Mouse (Mus musculus): ENCODE measurements at regions not wholly inside any gene's neighbourhood (a gene's known extent, or its start where the extent isn't known, plus 50 kb on each side); places are given as distances from the start of the nearest gene placed in this dataset.
A peak's percentile ranks its signal among the peaks of the same experiment; 100 is the strongest.
"Not testable (repeated sequence)": the region's sequence is repeated elsewhere in the genome, so short reads cannot be mapped to it uniquely, and the experiment has no call there.

DNA sequence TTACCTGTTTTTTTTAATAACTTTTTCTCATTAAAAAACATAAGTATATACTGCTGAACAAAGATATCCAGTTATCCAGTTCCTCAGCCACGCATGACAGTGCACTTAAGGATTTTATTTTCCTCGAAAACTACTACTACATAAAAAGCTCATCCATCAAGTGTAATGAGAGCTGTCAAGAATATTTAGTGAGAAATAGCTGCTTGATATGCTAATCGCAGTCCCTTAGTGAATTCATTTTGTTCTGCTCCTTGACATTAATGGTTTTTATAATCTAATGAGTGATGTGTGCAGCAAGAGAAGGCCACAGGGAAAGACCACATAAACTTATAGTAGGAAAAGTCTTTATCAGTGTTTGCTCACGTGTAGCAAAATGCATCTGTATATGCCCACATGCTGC lies 754.0 kb upstream of the Slc39a10 start:
- no peak for ATAC-seq (ENCODE audit: low TSS enrichment)

DNA sequence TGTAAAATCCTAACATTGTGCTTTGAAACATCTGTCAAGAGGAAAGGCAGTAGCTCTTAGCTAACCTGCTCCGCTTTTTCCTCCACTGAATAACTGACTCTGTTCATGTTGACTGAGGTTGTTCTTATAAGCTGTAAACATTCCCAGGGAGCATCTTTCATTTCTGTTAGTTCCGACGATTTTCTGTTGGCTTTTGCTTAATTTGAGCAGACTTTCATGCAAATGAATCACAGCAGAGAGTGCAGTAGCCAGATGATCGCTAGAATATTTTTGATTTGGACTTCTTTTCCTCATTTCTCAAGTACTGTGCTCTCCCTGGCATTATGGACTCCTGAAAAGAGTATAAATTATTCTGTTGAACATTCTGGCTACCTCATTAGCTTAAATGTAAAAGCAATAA lies 713.9 kb upstream of the Slc39a10 start:
- peak; percentile 57 for ATAC-seq (ENCODE audit: low TSS enrichment)

DNA sequence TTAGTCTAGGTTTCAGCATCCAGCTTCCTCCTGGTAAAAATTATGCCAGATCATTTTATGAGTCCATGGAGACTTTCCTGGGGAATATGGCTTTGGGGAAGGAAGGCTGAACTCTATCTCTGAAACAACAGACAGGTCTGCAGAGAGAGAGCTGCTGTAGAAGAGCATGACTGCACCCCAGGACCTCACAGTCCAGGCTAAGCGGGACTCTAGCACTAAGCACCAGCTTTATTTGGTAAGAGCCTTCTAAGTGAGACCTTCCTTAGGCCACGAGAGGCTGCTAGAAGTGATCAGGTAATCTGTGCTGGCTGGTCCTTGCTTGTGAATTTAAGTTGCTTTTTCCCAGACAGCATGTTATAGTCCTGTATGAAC lies 711.3 kb upstream of the Slc39a10 start:
- no peak for ATAC-seq (ENCODE audit: low TSS enrichment)

DNA sequence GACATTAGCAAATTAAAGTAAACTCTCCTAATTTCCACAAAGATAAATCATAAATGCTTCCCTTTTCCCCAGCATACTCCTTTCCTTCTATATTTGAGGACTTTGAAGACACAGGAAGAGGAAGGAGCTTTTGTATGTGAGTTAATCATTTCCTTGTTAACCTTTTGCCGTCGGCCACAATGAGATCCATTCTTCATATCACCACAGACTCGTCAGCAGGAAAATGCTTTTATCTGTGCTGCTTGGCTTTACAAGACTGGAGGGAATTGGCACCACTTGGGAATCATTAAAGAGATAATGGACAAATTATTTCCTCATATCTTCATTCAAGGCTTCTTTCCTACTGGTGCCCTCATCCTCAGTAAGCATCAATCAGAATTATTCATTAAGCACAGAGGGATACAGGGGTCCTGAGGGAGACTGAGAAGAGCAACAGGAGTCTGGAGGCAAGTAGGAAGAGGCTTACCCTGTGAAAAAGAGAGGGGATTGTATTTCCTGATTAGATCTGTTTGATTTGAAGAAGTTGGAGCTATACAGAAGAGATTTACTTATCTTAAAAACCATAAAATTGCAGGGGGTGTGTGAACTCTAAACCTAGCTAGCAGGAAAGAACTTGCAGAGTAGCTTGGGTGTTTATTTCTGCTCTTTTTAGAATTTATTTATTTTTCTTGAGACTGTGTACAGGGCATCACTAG lies 710.8 kb upstream of the Slc39a10 start:
- no peak for ATAC-seq (ENCODE audit: low TSS enrichment)

DNA sequence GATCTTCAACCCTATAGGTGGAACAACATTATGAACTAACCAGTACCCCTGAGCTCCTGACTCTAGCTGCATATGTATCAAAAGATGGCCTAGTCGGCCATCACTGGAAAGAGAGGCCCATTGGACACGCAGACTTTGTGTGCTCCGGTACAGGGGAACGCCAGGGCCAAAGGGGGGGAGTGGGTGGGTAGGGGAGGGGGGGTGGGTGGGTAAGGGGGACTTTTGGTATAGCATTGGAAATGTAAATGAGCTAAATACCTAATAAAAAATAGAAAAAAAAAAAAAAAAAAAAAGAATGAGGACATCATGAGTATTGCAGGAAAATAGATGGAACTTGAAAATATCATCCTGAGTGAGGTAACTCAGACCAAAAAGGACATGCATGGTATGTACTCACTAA lies 701.0 kb upstream of the Slc39a10 start:
- not testable (repeated sequence) for ATAC-seq (ENCODE audit: low TSS enrichment)

DNA sequence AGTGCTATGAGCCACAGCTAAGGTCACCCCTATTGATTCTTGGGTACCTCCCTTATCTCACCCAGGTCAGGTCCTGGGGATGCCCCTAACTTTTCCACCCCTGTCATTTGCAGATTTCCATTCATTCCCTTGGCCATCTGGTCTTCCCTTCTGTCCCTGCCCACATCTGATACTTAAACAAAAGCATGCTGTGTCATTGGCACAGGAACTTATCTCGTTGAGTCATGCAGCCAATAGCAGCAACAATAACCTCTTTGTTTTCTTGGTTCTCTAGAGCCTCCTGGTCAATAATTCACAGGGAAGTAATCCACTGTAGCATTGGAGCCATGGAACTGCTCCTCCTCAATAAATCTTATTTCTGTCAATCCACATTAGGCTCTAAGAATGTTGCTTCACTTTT lies 653.0 kb upstream of the Slc39a10 start:
- ATAC-seq (ENCODE audit: low TSS enrichment): no peak

DNA sequence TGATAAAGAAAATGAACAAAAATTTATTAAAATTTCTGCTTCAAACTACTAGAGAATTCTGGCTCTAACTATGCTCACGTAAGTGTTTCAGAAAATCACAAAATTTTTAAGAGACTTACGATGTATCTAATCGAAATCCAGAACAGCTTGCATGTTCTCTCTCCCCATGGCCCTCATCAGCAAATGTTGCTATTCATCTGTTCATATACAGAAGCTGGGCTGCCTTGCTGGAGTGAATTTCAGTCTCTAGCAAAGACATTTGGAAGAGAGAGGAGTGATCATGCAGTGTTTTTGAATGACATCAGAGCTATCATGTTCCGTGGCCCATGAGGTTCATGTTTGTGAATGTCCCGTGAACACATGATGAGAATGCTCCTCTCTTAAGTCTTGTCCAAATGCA lies 618.8 kb upstream of the Slc39a10 start:
- no peak for ATAC-seq (ENCODE audit: low TSS enrichment)

DNA sequence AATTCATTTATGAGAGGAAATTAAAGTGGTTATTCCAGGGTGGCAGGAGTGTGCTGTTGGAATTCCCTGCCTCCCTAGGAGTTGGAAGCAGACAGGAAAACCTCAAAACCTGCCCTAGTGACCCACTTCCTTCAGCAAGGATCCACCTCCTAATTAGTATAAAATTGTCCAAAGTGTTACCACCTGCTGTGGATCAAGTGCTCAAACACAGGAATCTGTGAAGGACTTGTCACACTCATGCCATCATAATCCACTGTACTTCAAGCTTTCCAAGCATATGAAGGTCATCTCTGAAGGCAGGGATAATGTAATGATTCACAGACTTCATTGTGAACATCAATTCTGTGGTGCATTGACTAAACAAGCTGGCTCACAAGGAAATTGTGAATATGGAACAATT lies 615.1 kb upstream of the Slc39a10 start:
- ATAC-seq (ENCODE audit: low TSS enrichment): no peak

DNA sequence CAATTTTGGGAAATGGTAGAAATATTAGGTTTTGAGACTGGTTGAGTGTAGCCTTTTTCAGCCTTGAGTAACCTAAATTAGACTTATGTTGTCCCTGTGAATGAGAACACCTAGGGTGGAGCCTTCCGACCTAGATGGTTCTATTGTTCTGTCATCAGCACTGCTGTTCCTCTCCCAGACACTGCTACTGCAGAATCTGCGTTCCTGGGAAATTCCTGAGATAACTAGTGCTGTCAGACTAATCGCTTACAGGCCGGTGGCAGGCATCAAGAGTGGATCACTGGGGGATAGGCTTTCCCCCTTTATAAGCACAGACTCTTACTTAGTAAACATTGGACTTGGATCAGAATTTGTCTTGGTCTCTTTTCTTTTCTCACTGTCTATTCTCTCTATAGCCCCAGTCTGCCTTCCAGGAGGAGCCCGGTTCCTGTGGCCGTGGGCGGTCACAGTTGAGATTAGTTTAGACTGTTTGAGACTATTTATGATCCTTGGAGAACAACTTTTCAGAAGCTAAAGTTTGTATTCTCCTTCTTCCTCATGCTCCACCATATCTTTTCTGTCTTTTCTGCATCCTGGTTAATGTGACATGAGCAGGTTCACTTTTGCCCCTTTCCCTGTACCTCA lies 596.0 kb upstream of the Slc39a10 start:
- peak; percentile 91 for ATAC-seq (ENCODE audit: low TSS enrichment)

DNA sequence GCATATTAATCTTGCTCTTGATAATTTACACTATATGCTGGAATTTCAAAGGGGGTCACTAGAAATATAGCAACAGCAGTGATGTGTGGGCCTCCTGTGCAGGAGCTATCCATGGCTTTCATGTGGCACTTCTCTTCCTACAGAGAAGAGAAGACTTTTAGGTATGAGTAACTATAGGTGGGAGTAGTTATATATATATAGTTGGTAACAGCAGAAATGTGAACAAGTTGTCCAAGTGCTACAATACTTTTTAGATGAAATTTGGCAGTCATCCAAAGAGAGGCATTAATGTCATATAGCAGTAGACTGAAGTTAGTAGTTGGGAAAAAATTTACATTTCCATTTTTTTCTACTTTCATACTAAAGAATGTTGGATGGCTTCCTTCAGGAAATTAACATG lies 593.4 kb upstream of the Slc39a10 start:
- peak; percentile 95 for ATAC-seq (ENCODE audit: low TSS enrichment)

DNA sequence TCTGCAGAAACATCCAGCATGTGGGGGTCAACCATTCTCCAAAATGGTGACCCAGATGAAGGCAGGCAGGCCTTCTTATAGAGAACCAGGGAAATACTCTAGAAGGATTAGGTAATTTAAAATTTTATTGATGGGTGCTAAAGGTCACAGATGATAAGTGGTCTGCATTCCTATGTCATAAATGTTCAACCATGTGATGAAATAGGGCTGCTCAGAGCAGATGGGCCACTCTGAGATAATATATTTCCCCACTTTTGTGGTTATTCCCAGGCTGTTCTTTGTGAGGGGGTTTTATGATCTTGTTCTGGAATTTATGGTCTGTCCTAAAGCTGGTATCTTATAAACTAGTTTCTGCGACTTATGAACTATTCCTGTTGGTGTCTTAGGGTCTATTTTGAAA lies 586.4 kb upstream of the Slc39a10 start:
- no peak for ATAC-seq (ENCODE audit: low TSS enrichment)

DNA sequence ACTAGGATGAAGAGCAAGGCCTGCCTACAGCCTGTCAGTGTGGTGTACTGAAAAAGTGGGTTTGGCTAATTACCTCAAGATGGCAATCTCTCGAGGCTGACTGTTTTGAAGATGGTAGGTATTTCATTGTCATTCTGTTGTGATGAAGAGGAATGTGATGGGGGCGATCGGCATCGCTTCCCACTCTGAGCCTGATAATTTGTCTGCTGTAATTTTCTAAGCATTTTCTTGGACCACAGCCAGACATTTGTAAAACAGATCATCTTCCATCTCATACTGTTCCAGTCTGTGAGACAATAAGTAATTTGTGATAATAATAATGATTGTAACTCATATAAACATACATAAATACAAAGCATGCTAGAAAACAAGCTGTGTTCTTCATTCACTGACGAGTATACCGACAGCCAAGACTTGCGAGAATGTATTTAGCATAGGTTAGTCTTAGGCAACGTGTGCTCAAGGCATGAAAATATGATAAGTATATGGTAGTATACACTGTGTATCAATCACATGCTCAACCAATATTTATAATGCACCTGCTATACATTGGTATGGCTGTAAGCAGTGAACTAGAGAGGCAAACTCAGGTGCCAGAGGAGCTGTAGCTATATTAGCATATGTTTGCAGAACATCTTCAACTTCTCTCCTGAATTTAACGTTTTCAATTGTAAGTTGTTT lies 574.1 kb upstream of the Slc39a10 start:
- ATAC-seq (ENCODE audit: low TSS enrichment): no peak

DNA sequence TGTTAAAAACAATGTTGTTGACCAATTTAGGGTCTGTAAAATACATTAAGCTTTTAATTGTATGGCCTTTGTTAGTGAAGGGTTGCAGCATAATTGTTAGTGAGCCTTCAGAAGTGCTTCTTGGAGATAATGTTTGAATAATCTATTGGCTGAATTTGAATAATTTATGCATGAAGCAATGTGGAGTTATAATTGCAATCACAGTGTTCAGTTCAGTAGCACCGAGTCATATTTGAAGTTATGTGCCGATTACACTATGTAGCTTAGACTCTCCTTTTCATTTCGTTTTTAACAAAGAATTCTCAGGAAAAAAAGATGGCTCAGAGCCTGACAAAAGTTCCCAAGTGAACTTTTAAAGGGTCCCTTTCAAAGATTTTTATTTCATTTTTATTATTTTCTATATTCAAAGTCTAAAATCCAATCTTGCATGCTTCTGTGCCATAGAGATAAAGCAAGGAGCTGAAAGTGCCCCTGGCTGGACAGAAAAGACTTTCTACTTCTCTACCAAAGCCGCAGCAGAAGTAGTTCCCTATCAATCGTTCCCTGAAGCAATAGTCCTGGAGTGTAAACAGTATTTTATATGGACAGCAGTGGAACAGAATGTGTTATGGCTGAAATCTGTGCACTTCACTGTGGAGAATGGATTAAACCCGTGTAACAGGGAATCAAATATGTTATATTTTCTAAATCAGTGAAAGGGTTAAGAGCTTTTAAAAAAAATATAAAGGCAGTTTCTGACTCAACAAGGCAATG lies 556.3 kb upstream of the Slc39a10 start:
- ATAC-seq (ENCODE audit: low TSS enrichment): no peak

DNA sequence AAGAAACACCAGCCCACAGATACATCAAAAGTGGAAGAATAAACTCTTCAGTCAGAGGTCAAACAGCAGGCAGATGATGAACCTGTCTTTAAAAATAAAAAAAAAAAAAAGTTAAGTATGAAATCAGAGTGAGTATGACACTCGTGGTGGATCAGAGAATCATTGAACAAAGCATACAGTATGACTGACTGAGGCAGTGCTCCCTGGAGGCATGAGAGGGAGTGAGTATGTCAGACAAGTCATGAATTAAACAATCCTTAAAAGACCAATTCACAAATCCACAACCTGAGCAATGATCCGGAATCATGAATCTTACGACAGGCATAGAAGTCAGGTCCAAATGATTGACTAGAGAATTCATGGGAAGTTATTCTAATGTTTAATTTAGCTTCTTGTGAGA lies 555.4 kb upstream of the Slc39a10 start:
- ATAC-seq (ENCODE audit: low TSS enrichment): no peak

DNA sequence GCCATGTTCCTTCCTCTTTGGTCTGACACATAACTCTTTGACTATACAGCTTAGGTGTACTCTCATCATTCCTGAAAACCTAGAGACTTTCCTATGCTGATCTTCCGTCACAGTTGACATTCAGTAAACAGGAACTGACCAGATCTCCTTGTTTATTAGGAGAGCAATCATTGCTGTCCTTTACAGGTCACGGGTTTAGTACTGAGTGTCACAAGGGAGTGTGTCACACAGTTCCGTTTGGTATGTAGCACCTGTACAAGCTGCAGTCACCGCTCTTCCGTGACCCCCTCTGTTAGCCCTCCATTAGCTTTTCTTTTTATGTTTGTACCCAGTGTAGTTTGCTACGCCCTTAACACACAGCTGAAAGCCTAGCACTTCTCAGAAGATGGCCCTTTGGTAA lies 553.4 kb upstream of the Slc39a10 start:
- no peak for ATAC-seq (ENCODE audit: low TSS enrichment)

DNA sequence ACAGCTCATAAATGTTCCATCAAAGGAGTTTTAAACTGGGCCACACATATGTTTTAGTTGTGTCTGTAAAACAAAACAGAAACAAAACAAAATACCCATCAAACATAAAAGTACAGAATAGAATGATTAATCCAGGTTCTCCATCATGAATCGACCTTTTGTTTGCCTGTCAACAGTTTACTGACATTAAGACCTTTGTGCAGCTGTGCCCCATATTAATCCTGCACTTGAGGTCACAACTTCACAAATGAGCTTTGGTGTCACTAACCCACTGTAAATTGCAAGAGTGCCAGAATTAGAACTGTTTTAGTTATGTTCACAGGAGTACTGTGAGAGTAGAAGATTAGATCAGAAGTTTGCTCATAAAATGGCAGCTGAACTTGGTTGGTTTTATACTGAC lies 540.2 kb upstream of the Slc39a10 start:
- no peak for ATAC-seq (ENCODE audit: low TSS enrichment)

DNA sequence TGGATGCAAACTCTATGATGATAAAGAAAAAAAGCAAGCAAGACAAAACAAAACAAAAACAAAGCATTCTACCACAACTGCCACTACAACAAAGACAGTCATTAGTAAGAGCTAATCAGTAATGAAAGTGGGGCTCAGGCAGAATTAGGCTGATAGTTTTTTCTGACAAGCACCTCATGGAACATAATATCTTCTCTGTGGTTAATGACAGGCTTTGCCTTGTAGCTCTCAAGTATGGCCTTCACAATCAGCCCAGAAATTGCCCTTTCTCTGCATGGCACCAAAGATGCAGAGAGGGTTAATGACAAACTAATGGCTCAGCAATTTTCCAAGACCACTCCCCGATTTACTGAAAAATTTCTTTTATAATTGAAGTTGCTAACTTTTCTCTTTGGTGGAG lies 512.5 kb upstream of the Slc39a10 start:
- no peak for ATAC-seq (ENCODE audit: low TSS enrichment)

DNA sequence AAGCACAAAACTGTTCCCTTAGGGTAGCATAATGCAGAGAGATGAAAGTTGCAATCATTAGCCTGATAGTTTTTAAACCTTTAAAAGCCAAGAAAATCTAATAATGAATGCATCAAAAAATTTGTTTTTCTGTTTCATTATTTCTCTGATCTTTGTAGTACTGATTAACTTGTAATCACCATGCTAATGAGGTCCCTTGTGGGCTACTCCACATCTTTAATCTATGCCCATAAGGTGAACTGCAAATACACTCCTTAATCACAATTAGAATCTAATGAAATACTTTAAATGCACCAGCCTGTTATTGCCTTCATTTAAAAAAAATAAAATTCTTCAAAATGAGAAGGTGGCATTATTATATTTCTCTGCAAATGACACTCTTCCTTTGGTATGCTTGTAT lies 493.9 kb upstream of the Slc39a10 start:
- no peak for ATAC-seq (ENCODE audit: low TSS enrichment)

DNA sequence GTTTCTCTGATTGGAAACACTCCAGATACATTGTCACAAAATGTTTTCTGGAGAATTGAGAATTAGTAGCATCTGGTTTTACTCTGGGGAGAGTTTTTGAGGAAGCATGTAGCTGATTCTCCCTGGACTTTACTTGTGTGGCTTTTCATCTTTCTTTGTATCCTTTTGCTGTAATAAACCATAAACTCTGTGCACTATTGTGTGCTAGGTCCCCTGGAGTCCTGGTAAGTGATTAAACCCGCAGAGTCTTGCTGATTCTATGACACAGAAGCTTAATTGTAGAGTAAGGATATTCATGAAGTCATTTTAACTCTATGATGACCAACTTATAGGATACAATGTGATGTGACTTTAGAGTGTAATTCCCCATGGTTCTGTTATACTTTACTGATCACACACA lies 486.1 kb upstream of the Slc39a10 start:
- no peak for ATAC-seq (ENCODE audit: low TSS enrichment)

DNA sequence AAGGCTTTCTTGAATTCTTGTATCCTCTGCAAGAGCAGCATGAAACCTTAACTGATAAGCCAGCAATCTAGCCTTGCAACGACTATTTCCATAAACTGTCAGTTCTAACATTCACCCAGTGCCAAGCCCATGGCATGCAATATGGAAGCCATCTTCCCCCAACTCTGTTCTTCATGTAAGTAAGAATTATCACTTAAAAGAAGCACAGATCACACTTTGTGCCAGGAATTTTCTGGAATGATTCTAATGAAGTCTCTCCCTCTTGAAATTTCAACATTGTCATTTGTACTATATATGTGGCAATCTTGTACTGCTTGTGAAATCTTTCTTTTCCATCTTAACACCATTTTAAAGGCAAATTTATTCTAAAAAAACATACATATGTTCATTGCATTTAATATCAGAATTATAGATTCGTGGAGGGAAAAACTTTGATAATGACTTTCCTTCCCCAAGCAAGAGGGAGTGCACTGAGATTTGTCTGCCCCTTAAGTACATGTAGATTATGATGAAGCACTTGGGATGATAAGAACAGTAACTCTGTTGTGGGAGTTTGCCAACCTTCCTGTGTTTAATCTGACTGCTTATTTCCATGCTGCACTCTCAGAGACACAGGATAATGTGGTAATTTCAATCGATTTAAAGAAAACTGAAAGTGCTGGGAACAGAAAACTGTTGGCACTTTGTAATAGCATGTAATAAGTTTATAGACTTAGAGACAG lies 447.2 kb upstream of the Slc39a10 start:
- ATAC-seq (ENCODE audit: low TSS enrichment): no peak

DNA sequence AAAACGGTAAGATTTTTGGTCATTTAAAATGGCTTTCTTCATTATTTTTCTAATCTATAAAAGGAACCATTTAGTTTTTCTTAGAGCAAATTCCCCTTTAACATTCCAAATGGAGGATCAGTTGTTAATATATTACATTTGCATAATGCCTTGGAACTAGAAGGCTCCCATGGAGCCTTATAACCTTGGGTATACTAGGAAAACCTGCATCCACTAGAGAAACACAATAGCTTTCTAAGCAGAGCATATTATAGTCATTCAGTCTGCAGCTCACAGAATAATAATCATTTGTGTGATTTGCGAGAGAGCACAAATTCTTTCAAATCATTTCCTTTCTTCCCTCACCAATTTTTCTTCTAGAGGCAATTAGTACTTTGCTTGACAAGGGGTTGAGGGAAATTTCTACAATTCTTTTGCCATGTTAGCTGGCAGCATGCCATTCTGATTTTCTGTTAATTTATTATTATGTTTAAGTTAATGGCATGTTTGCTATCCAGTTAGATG lies 418.0 kb upstream of the Slc39a10 start:
- ATAC-seq (ENCODE audit: low TSS enrichment): no peak

DNA sequence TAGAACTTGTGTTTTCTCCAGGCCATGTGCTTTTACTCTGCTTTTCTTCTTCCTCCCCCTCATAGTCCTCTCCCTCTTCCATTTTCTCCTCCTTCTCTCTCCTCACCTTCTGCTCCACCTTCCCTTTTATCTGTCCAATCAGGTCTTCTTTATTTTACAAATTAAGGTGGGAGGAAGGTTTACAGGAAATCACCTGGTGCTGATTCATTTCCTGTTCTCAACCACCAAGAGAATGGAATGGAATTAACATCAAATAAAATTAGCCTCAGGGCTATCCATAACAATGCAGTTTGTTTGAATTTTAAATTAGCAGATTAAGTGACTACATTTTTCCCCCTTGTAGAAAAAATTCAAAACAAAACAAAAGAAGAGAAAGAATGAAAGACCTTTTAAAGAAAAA lies 414.3 kb upstream of the Slc39a10 start:
- no peak for ATAC-seq (ENCODE audit: low TSS enrichment)
